Comparison of ENCODE assay signal across 26 mouse cellular contexts in genomic region chr1:164110591-164111329, GRCm38 (mm10). TPM values are rescaled to one million over a fixed set of nuclear protein-coding genes. Genes with fewer than 3 reads are reported as not detected.
"Had no signal": no experiment of that assay in that cellular context is flagged by ENCODE, and none has a peak within 500 bp of the region (broad histone marks: within the 10 kb centered on the region; RNA-seq: fewer than 3 reads in every experiment).

No protein-coding gene starts in this region.

- H3K36me3 ChIP-seq: liver, embryonic 13.5 days had no signal

- H3K4me2 ChIP-seq: liver, embryonic 13.5 days; midbrain, embryonic 11.5 days had no signal

- H3K4me3 ChIP-seq: layer of hippocampus, adult 2 months; liver, embryonic 13.5 days had no signal

- H3K4me1 ChIP-seq: liver, embryonic 13.5 days had no signal

- H3K27ac ChIP-seq: kidney, postnatal 0 days; layer of hippocampus, adult 2 months; liver, embryonic 13.5 days; stomach, postnatal 0 days had no signal

- DNase-seq: kidney, adult 9 months; kidney, postnatal 25 days; layer of hippocampus, adult 9-11 months; liver, embryonic 13.5 days; lung, adult 2 months; lung, postnatal 14 days; lung, postnatal 4 days; midbrain, embryonic 14.5 days; right cerebral cortex, adult 18-20 months; right cerebral cortex, postnatal 14 days; right cerebral cortex, postnatal 4 days; thymus, adult 2 months; thymus, postnatal 14 days; thymus, postnatal 4 days had no signal

- H3K27me3 ChIP-seq: liver, embryonic 13.5 days had no signal

- H3K9me3 ChIP-seq: liver, embryonic 13.5 days had no signal

- H3K9ac ChIP-seq: liver, embryonic 13.5 days had no signal

RNA-seq across cellular contexts. Expression of gene Selp, which starts 4.3 kb away (rescaled TPM):
- total RNA-seq: layer of hippocampus, adult 2 months; layer of hippocampus, postnatal 25 days; left cerebral cortex, adult 18-20 months; left cerebral cortex, postnatal 36 days; midbrain, postnatal 0 days had no signal
- polyA plus RNA-seq: midbrain, embryonic 11.5 days; midbrain, embryonic 14.5 days; midbrain, postnatal 0 days; neural tube, embryonic 11.5 days; neural tube, embryonic 14.5 days; stomach, embryonic 14.5 days had no signal

RNA-seq across cellular contexts. Expression of gene Sell, which starts 49.0 kb away (rescaled TPM):
- total RNA-seq: layer of hippocampus, postnatal 25 days; left cerebral cortex, adult 18-20 months; left cerebral cortex, postnatal 36 days; midbrain, postnatal 0 days had no signal
- polyA plus RNA-seq: limb, embryonic 11.5 days; midbrain, embryonic 11.5 days; midbrain, postnatal 0 days; neural tube, embryonic 11.5 days had no signal
